Mouse (Mus musculus) ES-Bruce4 (cell line): ENCODE results near the gene Dnase1l2.

Experiments
- CTCF ChIP-seq: IDR thresholded peaks from one replicate; pipeline ENCODE4 v1.8.1; 2011; ENCODE audit warnings: low read depth, low read length
- EP300 ChIP-seq: IDR thresholded peaks from 2 replicates; pipeline ENCODE4 v1.6.1; 2011; ENCODE audit warnings: low read depth, low read length; ENCODE audit not compliant: insufficient read depth
- POLR2A ChIP-seq: IDR thresholded peaks from one replicate; pipeline ENCODE4 v1.8.1; 2011; ENCODE audit warnings: low read length; ENCODE audit not compliant: insufficient read depth

DNA sequence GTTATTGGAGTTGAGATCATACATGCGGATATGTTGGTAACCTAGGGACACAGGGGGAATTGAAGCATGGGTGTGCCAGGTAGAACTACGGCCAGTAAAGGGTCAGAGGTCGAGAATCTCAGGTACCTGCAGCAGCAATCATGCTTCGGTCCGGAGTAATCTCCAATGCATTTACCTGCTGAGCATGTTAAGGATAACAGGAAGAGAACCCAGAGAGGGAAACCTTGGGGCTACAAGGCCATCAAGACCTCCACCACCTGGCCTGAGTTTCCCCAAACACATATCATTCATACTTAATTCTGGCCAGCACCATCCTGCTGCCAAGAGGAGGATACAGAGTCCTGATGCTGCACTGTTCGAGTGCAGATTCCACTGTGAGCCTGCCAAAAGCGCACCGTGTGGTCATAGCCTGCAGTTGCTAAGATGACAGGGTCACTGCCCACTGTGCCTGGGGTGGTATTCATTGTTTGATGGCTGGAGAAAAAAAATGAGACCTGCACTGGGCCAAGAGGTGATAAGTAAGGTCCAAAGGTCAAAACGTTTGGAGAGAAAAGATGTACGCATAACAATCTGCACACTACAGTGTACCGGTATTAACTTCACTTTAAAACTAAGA is 35.2 kb upstream of the Dnase1l2 start:
- TF ChIP-seq CTCF (no peak), POLR2A (no peak), EP300 (no peak)
